Mouse (Mus musculus) brain, embryonic 18.5 days (tissue): ENCODE measurements around the gene Phf5a.
"Not testable (repeated sequence)": the region's sequence is repeated elsewhere in the genome, so short reads cannot be mapped to it uniquely, and the experiment has no call there.

Source experiments
- DNase-seq: peaks from one replicate; pipeline ENCODE4 v3.0.0-alpha.2; 2012; ENCODE audit warnings: low read depth, low spot score

The Phf5a gene

GRCm38 (mm10) chr15:81871604-81872261, at the start of gene Phf5a:
Gene Phf5a (minus strand): TSS chr15:81871911.
- peak; percentile 95 for DNase-seq

- no peak for DNase-seq
Measured at GRCm38 (mm10) chr15:81921255-81921654, 49.5 kb upstream of the Phf5a start.

GRCm38 (mm10) chr15:81920546-81921217, 49.0 kb upstream of the Phf5a start:
- DNase-seq = no peak

- DNase-seq = no peak
Measured at GRCm38 (mm10) chr15:81919062-81919461, 47.4 kb upstream of the Phf5a start.

GRCm38 (mm10) chr15:81917621-81918463, 46.1 kb upstream of the Phf5a start:
- DNase-seq = no peak

GRCm38 (mm10) chr15:81917201-81917600, 45.5 kb upstream of the Phf5a start:
- DNase-seq = no peak

GRCm38 (mm10) chr15:81915663-81916062, 44.0 kb upstream of the Phf5a start:
- no peak for DNase-seq

- no peak for DNase-seq
Measured at GRCm38 (mm10) chr15:81914668-81915067, 43.0 kb upstream of the Phf5a start.

- DNase-seq = no peak
Measured at GRCm38 (mm10) chr15:81912498-81912897, 40.8 kb upstream of the Phf5a start.

GRCm38 (mm10) chr15:81908767-81909166, 37.1 kb upstream of the Phf5a start:
- DNase-seq = not testable (repeated sequence)

- no peak for DNase-seq
Measured at GRCm38 (mm10) chr15:81907953-81908352, 36.2 kb upstream of the Phf5a start.

GRCm38 (mm10) chr15:81904939-81905338, 33.2 kb upstream of the Phf5a start:
- DNase-seq = no peak

- no peak for DNase-seq
Measured at GRCm38 (mm10) chr15:81898751-81899150, 27.0 kb upstream of the Phf5a start.

GRCm38 (mm10) chr15:81897607-81898285, 26.0 kb upstream of the Phf5a start:
- DNase-seq = no peak

GRCm38 (mm10) chr15:81896407-81896806, 24.7 kb upstream of the Phf5a start:
- no peak for DNase-seq

- no peak for DNase-seq
Measured at GRCm38 (mm10) chr15:81894002-81894401, 22.3 kb upstream of the Phf5a start.

GRCm38 (mm10) chr15:81891822-81892580, 20.3 kb upstream of the Phf5a start:
- DNase-seq = no peak

- no peak for DNase-seq
Measured at GRCm38 (mm10) chr15:81891140-81891802, 19.6 kb upstream of the Phf5a start.

GRCm38 (mm10) chr15:81889175-81889574, 17.5 kb upstream of the Phf5a start:
- DNase-seq = no peak

GRCm38 (mm10) chr15:81886795-81887550, 15.3 kb upstream of the Phf5a start:
- DNase-seq = no peak
